Mouse (Mus musculus) CD8-positive naive resting alpha-beta T cell, adult 2 months (primary cell): ENCODE data around the gene Olfr1199.

Experiments
- DNase-seq, 2 experiments: peaks; one replicate each; pipeline ENCODE4 v3.0.0; 2022; ENCODE audit warnings: low read depth in 2 of 2, low spot score in 2 of 2

The Olfr1199 gene

GRCm38 (mm10) chr2:88760369-88760768, at the start of gene Olfr1199:
Gene Olfr1199, minus strand, starts transcription at chr2:88760469.
- DNase-seq: no peak

- DNase-seq: no peak
Measured at GRCm38 (mm10) chr2:88792736-88793135, 32.5 kb upstream of the Olfr1199 start, which contains the start of gene Olfr1201. Gene Olfr1201, plus strand, starts transcription at chr2:88793036.

- no peak for DNase-seq
Measured at GRCm38 (mm10) chr2:88770388-88770787, 10.1 kb upstream of the Olfr1199 start, which contains the start of gene Olfr1200. Gene Olfr1200, minus strand, starts transcription at chr2:88770488.

- DNase-seq: no peak
Measured at GRCm38 (mm10) chr2:88751270-88751669, 9.0 kb downstream of the Olfr1199 start, which contains the start of gene Olfr1198. Gene Olfr1198, minus strand, starts transcription at chr2:88751370.

GRCm38 (mm10) chr2:88743379-88743778, 16.9 kb downstream of the Olfr1199 start:
- no peak for DNase-seq

GRCm38 (mm10) chr2:88732266-88732665, 28.0 kb downstream of the Olfr1199 start, which contains the start of gene Olfr1197:
Gene Olfr1197, minus strand, starts transcription at chr2:88732366.
- DNase-seq: no peak

- DNase-seq: no peak
Measured at GRCm38 (mm10) chr2:88704497-88704896, 55.8 kb downstream of the Olfr1199 start, which contains the start of gene Olfr1196. Gene Olfr1196, minus strand, starts transcription at chr2:88704597.
